In the genomic region with DNA sequence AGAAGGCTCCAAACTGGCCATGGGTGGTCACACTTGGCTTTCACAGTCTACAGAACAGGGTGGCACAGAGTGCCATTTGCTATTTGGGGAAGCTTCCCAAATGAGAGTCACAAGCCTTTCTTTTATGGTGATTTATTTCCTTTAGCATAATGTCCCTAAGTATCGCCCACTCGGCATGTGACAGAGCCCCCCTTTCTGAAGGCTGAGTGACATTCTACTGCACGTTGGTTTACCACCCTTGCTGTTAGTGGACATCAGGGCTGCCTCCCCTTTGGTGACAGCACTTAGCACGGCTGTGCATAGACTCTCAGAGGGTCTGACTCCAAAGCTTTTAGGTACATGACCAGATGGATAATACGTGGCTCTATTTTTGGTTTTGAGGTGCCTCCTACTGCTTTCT, we compare ENCODE assay signal across 20 mouse cellular contexts. TPM values are rescaled to one million over a fixed set of nuclear protein-coding genes. Genes with fewer than 3 reads are reported as not detected.
"Had no signal": no experiment of that assay in that cellular context is flagged by ENCODE, and none has a peak within 500 bp of the region (broad histone marks: within the 10 kb centered on the region; RNA-seq: fewer than 3 reads in every experiment).

No protein-coding gene starts in this region.

- ATAC-seq: hindbrain, postnatal 0 days; intestine, embryonic 16.5 days; liver, embryonic 12.5 days had no signal

- DNase-seq: gastrocnemius, postnatal 14 days; gastrocnemius, postnatal 36 days; heart, adult 11 months; heart, adult 2 months; heart, postnatal 14 days; heart, postnatal 36 days; kidney, adult 11 months; kidney, adult 2 months; kidney, adult 9 months; kidney, postnatal 14 days; kidney, postnatal 36 days; layer of hippocampus, adult 9-11 months; layer of hippocampus, postnatal 36 days; left cerebral cortex, postnatal 4 days had no signal

RNA-seq across cellular contexts. Expression of gene Rnf112, which starts 23.2 kb away (rescaled TPM):
- total RNA-seq: gastrocnemius, adult 18-20 months; heart, postnatal 36 days; hematopoietic stem cell, adult 5-6 weeks; liver, adult 2 months had no signal

RNA-seq across cellular contexts. Expression of gene Slc47a1, which starts 52.6 kb away (rescaled TPM):
- total RNA-seq: hematopoietic stem cell, adult 5-6 weeks had no signal

RNA-seq across cellular contexts. Expression of gene Mfap4, which starts 54.5 kb away (rescaled TPM):
- total RNA-seq: hematopoietic stem cell, adult 5-6 weeks had no signal
